Mouse (Mus musculus): ENCODE results near the gene Sv2c.

Sv2c gene

GRCm38 (mm10) chr13:95941861-95942260 lies 190.5 kb downstream of the Sv2c start:
- DNase-seq = no peak

- DNase-seq = no peak
These were observed 191.6 kb downstream of the Sv2c start for GRCm38 (mm10) chr13:95940811-95941210.

GRCm38 (mm10) chr13:95924201-95924621 lies 208.2 kb downstream of the Sv2c start:
- DNase-seq = no peak

- DNase-seq = no peak
These were observed 209.8 kb downstream of the Sv2c start for GRCm38 (mm10) chr13:95922626-95923025.

- DNase-seq = no peak
These were observed 213.6 kb downstream of the Sv2c start for GRCm38 (mm10) chr13:95918624-95919284.

- no peak for DNase-seq
These were observed 219.4 kb downstream of the Sv2c start for GRCm38 (mm10) chr13:95913046-95913406.

- DNase-seq = no peak
These were observed 220.0 kb downstream of the Sv2c start for GRCm38 (mm10) chr13:95912157-95913045.

GRCm38 (mm10) chr13:95910270-95910669 lies 222.1 kb downstream of the Sv2c start:
- DNase-seq = peak; percentile 27

- DNase-seq = no peak
These were observed 223.1 kb downstream of the Sv2c start for GRCm38 (mm10) chr13:95909244-95909643.
